In genomic region chr10:117483091-117483600, GRCm38 (mm10) we compare ENCODE assay signal across 24 mouse cellular contexts.
"Had no signal": no experiment of that assay in that cellular context is flagged by ENCODE, and none has a peak within 500 bp of the region (broad histone marks: within the 10 kb centered on the region; RNA-seq: fewer than 3 reads in every experiment).

No protein-coding gene starts in this region.

- DNase-seq: cerebellum, adult 9-10 months; cerebellum, adult 9-11 months; cerebellum, postnatal 10 days; cerebellum, postnatal 14 days; cerebellum, postnatal 25 days; cerebellum, postnatal 36 days; embryo, embryonic 11 days; forebrain, postnatal 0 days; gastrocnemius, adult 2 months; gastrocnemius, postnatal 10 days; gastrocnemius, postnatal 14 days; gastrocnemius, postnatal 25 days; gastrocnemius, postnatal 36 days; heart, adult 2 months had no signal

- H3K4me3 ChIP-seq: embryonic facial prominence, embryonic 10.5 days; embryonic facial prominence, embryonic 12.5 days; embryonic facial prominence, embryonic 13.5 days; embryonic facial prominence, embryonic 15.5 days; erythroblast, embryonic 14.5 days; forebrain, embryonic 10.5 days; forebrain, embryonic 12.5 days; forebrain, embryonic 13.5 days; forebrain, embryonic 15.5 days; gastrocnemius, adult 2 months; heart, adult 2 months; heart, embryonic 10.5 days had no signal

- H3K27ac ChIP-seq: embryonic facial prominence, embryonic 10.5 days; embryonic facial prominence, embryonic 12.5 days; embryonic facial prominence, embryonic 13.5 days; embryonic facial prominence, embryonic 15.5 days; forebrain, embryonic 10.5 days; forebrain, embryonic 12.5 days; forebrain, embryonic 13.5 days; forebrain, embryonic 15.5 days; gastrocnemius, adult 2 months; heart, adult 2 months; heart, embryonic 10.5 days had no signal
